Mouse (Mus musculus) embryonic facial prominence, embryonic 11.5 days (tissue): ENCODE measurements around the gene Gabarapl1. TPM values are rescaled to one million over a fixed set of nuclear protein-coding genes. Genes with fewer than 3 reads are reported as not detected.

Experiments
- ATAC-seq: fragments of 200-750 bp; cut with Nextera tagmentation; replicated peaks from 2 replicates; pipeline ENCODE4 v1.8.0; 2017; ENCODE audit warnings: low read depth; ENCODE audit not compliant: insufficient number of reproducible peaks, low FRiP score, low TSS enrichment
- DNase-seq: peaks from one replicate; pipeline ENCODE4 v3.0.0-alpha.2; 2015; ENCODE audit warnings: low spot score
- H3K27ac ChIP-seq: fragments of 300-500 bp; sonication (generic); replicated peaks from 2 replicates; pipeline ENCODE4 v1.5.1; 2014; ENCODE audit warnings: mild to moderate bottlenecking, low read depth, low read length, control low read depth
- H3K27me3 ChIP-seq: fragments of 300-500 bp; sonication (generic); 2 replicates; pipeline ENCODE4 v1.6.1; 2014; ENCODE audit warnings: mild to moderate bottlenecking, low read length, moderate library complexity, mixed read lengths; ENCODE audit not compliant: control insufficient read depth, insufficient read depth
- H3K36me3 ChIP-seq: fragments of 300-500 bp; sonication (generic); replicated peaks from 2 replicates; pipeline ENCODE4 v1.6.1; 2014; ENCODE audit warnings: low read depth, mild to moderate bottlenecking, low read length, moderate library complexity, mixed read lengths; ENCODE audit not compliant: control insufficient read depth, insufficient read depth
- H3K4me1 ChIP-seq: fragments of 300-500 bp; sonication (generic); 2 replicates; pipeline ENCODE4 v1.6.1; 2014; ENCODE audit warnings: low read length, mixed read lengths; ENCODE audit not compliant: control insufficient read depth, insufficient read depth
- H3K4me2 ChIP-seq: fragments of 300-500 bp; sonication (generic); 2 replicates; pipeline ENCODE4 v1.6.1; 2014; ENCODE audit warnings: low read depth, mild to moderate bottlenecking, control low read depth, low read length, moderate library complexity
- H3K4me3 ChIP-seq: fragments of 300-500 bp; sonication (generic); 2 replicates; pipeline ENCODE4 v1.5.1; 2014; ENCODE audit warnings: low read depth, low read length, control low read depth
- H3K9ac ChIP-seq: fragments of 300-500 bp; sonication (generic); replicated peaks from 2 replicates; pipeline ENCODE4 v1.6.1; 2014; ENCODE audit warnings: mild to moderate bottlenecking, control low read depth, low read length
- H3K9me3 ChIP-seq: fragments of 300-500 bp; sonication (generic); replicated peaks from 2 replicates; pipeline ENCODE4 v1.6.1; 2016; ENCODE audit warnings: mild to moderate bottlenecking, low read length, inconsistent platforms, mixed read lengths; ENCODE audit not compliant: control insufficient read depth
- WGBS: fragments of 180-500 bp; shearing (Covaris S2); extraction: QIAGEN DNeasy Blood & Tissue Kit; methylation state at CpG from one replicate; pipeline ENCODE4 v1.1.7; 2014; 5-methylcytosine and 5-hydroxymethylcytosine counted together
- polyA plus RNA-seq: library from polyadenylated mRNA; unstranded; fragments of >200 nt; fragmentation: Nextera tagmentation; extraction: Ambion mirVana; gene quantifications from 2 replicates; pipeline ENCODE4 v1.2.1, GENCODE M21; 2014

Gabarapl1 gene
- polyA plus RNA-seq, 1 experiment from 2014 or later: 17.5 TPM

DNA sequence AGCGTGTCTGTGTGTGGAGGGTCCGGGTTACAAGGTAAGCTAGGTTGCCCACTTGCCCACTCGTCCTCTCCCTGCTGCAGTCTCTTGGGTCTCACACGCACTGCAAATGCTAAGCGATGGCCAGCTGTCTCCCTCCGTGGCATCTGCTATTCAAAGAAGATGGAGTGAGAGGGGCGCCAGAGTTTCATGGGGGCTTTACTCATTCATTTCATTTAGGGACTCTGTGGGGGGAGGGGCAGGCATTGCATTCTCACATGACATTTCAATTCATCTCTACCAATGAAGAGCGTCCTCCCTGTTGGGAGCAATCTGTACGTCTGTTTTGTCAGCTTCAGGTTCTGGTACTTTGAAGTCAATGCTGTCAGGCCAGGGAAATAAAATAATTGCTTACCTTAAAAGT lies 9.0 kb downstream of the Gabarapl1 start:
- ATAC-seq (no peak; the same call in 1 of the 2 replicates), DNase-seq (no peak)
- no peaks in the 10 kb centered on the region for H3K27me3 ChIP-seq
- H3K36me3 ChIP-seq: no peaks in the 10 kb centered on the region; the same call in none of the 2 replicates
- H3K4me3 ChIP-seq: no peak overlapping the region
- H3K27ac ChIP-seq: no peak overlapping the region
- no peak overlapping the region for H3K9ac ChIP-seq
- H3K4me1 ChIP-seq: no peaks in the 10 kb centered on the region
- H3K4me2 ChIP-seq: no peak overlapping the region
- WGBS: 81% methylated on average over 9 of the region's 9 CpGs
- H3K9me3 ChIP-seq: no peaks in the 10 kb centered on the region

DNA sequence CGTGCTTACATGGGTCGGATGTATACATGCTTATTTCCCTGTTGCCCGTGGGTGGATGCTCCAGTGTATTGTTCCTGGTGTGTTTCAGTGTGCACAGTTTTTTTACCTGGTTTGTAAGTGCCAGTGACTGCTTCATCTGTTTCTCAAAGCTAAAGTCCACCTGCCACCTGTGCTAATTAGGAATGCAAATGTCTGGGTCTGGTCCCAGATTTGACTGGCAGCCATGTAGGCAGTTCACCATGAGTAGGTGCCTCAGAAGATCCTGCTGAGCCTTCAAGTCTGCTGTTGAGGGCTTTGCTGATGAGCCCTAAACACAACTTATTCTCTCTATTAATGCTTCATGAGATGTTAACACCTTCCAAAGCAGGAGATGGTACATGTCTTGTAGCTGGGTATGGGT lies 9.6 kb downstream of the Gabarapl1 start:
- H3K27ac ChIP-seq: no peak overlapping the region
- no peaks in the 10 kb centered on the region for H3K9me3 ChIP-seq
- no peaks in the 10 kb centered on the region for H3K4me1 ChIP-seq
- no peaks in the 10 kb centered on the region; the same call in none of the 2 replicates for H3K36me3 ChIP-seq
- whole genome bisulfite sequencing: 89% methylated on average over 3 of the region's 3 CpGs
- no peak overlapping the region for H3K4me3 ChIP-seq
- H3K4me2 ChIP-seq: no peak overlapping the region
- ATAC-seq (no peak), DNase-seq (no peak)
- H3K9ac ChIP-seq: no peak overlapping the region
- H3K27me3 ChIP-seq: no peaks in the 10 kb centered on the region

DNA sequence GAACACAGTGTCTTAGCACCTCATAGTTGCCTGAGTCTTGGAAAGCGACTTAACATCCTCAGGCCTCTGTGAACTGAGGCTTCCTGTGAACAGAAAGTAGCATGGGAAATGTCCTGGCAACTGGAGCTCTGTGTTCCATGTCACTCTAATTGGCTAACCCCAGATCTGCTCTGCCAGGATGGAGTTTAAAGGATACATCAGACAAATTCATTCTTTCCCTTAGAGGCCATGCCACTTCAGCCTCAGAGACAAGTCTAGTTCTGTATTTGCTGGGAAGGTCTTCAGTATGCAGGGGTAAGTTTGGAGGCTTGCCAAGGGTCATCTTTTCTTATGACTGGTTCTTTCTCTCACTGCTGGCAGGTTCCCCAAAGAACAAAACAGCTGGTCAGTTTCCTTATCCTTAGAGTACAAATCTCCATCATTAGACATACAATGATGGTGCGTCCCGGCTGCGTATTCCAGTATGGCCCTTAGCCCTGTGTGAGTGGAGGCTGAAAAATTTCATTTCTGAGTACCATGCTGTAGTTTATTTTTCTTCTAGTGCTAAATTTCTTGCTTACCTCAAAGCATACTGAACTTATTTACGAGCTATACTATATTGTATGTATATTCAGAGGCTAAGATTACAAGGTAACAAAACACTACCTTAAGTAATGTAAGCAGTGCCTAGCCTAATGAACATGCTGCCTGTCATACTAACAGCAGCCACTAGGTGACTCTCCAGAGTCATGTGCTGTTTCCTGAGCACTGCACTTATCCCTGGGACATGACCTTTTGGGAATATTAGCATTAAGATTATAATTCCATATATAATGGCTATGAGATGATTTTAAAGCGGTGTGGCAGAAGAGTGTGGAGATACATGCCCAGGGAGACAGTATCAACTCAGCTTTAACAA lies 11.0 kb downstream of the Gabarapl1 start:
- 64% methylated on average over 6 of the region's 6 CpGs for WGBS
- peak; percentile 72; the same call in 1 of the 2 replicates for ATAC-seq

DNA sequence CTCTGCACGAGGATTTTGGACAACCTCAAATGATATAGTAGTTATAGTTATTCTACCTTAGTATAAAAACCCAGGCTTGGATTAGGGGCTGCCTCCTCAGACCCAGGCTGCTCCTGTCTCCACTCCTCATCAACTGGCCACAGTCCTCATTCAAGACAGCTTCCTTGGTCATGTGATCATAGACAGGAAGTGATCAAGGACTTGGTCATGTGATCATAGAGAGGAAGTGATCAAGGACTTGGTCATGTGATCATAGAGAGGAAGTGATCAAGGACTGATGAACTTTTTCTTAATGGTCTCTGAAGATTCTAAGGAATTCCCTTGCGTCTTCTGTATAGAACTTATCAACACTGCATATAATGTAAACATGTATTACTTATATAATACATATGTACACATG lies 14.3 kb downstream of the Gabarapl1 start:
- Histone ChIP-seq H3K9ac (no peak overlapping the region), H3K4me1 (no peaks in the 10 kb centered on the region), H3K27me3 (no peaks in the 10 kb centered on the region), H3K4me3 (no peak overlapping the region), H3K9me3 (no peaks in the 10 kb centered on the region), H3K27ac (no peak overlapping the region), H3K4me2 (no peak overlapping the region), H3K36me3 (no peaks in the 10 kb centered on the region)
- ATAC-seq: no peak
- DNase-seq: no peak
- 80% methylated on average over 2 of the region's 2 CpGs for WGBS

More for the DNA sequence above, 11.0 kb downstream of the Gabarapl1 start:
- H3K4me2 ChIP-seq: no peak overlapping the region
- no peaks in the 10 kb centered on the region for H3K4me1 ChIP-seq
- no peak overlapping the region for H3K9ac ChIP-seq
- peak; percentile 75 for DNase-seq
- no peak overlapping the region for H3K27ac ChIP-seq
- no peak overlapping the region for H3K4me3 ChIP-seq
- no peaks in the 10 kb centered on the region; the same call in 1 of the 2 replicates for H3K36me3 ChIP-seq
- H3K27me3 ChIP-seq: no peaks in the 10 kb centered on the region
- no peaks in the 10 kb centered on the region for H3K9me3 ChIP-seq

DNA sequence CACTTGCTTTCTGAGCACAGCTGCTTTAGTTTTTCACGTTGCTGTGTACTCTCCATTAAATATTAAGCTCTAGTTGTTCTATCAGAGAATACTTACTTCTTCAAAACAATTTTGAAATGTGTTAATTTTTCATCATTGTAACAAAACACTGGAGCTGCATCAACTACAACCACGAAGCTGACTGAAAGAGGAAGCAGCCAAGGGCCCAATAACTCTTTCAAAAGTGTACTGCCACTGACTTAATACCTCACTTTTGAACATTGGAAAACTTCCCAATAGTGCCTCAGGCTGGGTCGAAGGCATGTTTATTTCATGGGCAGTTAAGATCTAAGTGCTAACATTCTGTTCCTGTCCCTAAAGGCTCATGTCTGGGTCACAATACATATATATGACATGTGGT lies 15.0 kb downstream of the Gabarapl1 start:
- no peak for DNase-seq
- WGBS: 76% methylated on average over 3 of the region's 3 CpGs
- Histone ChIP-seq H3K9ac (no peak overlapping the region), H3K36me3 (no peaks in the 10 kb centered on the region), H3K4me1 (no peaks in the 10 kb centered on the region), H3K4me2 (no peak overlapping the region), H3K4me3 (no peak overlapping the region), H3K9me3 (no peaks in the 10 kb centered on the region), H3K27ac (no peak overlapping the region), H3K27me3 (no peaks in the 10 kb centered on the region)
- no peak for ATAC-seq

DNA sequence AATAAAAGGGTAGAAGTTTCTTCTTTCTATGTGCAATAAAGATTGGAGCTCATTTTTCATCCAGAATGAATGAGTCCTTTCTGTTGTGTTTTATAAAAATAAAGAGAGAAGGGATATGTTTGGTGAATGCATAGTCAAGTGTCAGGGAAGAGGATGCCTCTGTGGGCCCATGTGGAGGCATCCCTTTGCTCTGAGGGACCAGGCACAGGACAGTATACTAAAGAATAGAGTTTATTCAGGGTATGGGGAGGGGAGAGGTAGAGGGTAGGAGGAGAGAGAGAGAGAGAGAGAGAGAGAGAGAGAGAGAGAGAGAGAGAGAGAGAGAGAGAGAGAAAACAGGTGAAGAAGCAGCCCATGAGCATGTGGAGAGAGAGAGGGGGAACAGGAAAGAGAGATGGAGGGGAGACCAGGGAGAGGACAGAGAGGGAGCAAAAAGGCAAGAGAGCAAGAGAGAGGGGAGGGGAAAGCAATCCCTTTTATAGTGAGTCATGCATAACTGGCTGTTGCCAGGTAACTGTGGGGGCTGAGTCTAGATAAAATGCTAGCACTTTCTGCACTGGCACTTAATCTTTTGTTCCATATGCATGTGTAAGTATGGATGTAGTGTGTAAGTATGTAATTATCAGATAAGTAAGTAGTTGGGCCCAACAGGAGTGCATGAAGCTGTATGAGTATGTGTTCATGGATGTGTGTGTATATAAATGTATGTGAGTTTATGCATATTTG lies 24.5 kb downstream of the Gabarapl1 start:
- ATAC-seq (no peak), DNase-seq (no peak)
- Histone ChIP-seq H3K27me3 (no peaks in the 10 kb centered on the region), H3K9me3 (no peaks in the 10 kb centered on the region), H3K4me3 (no peak overlapping the region), H3K9ac (no peak overlapping the region), H3K4me1 (no peaks in the 10 kb centered on the region), H3K4me2 (no peak overlapping the region), H3K27ac (no peak overlapping the region), H3K36me3 (no peaks in the 10 kb centered on the region)

DNA sequence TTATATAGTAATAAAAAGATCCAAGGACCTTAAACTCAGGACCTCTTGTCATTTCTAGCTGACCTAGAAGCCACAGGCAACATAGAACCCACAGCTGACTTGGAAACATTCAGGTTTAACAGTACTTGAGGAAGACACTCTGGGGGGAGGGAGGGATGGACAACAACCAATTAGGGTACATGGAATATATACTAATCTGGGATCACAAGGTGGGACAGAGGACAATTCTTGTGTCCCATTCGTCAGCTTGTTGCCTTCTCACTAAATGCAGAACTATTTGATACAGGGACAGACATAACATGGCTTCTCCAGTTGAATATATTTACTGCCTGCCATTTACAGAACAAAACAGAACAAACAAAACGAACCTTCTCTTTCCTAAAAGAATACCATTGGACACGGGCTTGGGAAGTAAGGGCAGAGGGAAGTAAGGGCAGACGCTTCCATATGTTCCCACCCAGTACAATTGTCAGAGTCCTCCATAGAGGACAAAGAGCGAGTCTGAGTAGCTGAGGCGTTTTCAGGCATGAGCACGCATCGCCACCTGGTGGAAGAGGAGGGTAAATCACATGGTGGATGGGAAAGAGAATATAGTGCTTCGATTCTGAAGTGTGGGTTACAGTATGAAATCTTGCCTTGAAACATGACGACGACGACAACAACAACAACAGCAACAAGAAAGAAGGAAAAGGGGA lies 26.1 kb downstream of the Gabarapl1 start:
- peak; percentile 82 for DNase-seq
- no peaks in the 10 kb centered on the region for H3K36me3 ChIP-seq
- no peak overlapping the region for H3K9ac ChIP-seq
- H3K9me3 ChIP-seq: no peaks in the 10 kb centered on the region
- no peak overlapping the region for H3K4me3 ChIP-seq
- peak; percentile 84 for ATAC-seq
- H3K4me2 ChIP-seq: no peak overlapping the region
- no peaks in the 10 kb centered on the region for H3K27me3 ChIP-seq
- no peak overlapping the region for H3K27ac ChIP-seq
- no peaks in the 10 kb centered on the region for H3K4me1 ChIP-seq
- WGBS: 18% methylated on average over 12 of the region's 12 CpGs
